Mouse (Mus musculus) liver, embryonic 14.5 days (tissue): Measurements from ENCODE around the gene Armc9. TPM values are rescaled to one million over a fixed set of nuclear protein-coding genes. Genes with fewer than 3 reads are reported as not detected.

Experiments used
- ATAC-seq: fragments of 200-750 bp; cut with Nextera tagmentation; 2 replicates; pipeline ENCODE4 v1.8.0; 2017; ENCODE audit warnings: moderate number of reproducible peaks, mild to moderate bottlenecking, moderate library complexity; ENCODE audit not compliant: insufficient read depth
- DNase-seq, 3 experiments: peaks; one replicate each; pipeline ENCODE4 v3.0.0-alpha.2; 2012 to 2013; ENCODE audit warnings: low read depth in 3 of 3, low spot score in 3 of 3
- H3K27ac ChIP-seq: fragments of 300-500 bp; sonication (generic); 2 replicates; pipeline ENCODE4 v1.5.1; 2014; ENCODE audit warnings: moderate library complexity, mild to moderate bottlenecking, control low read depth, inconsistent platforms
- H3K27me3 ChIP-seq: fragments of 300-500 bp; sonication (generic); 2 replicates; pipeline ENCODE4 v1.6.1; 2014; ENCODE audit warnings: mild to moderate bottlenecking, low read length, moderate library complexity; ENCODE audit not compliant: control insufficient read depth, insufficient read depth
- H3K36me3 ChIP-seq: fragments of 300-500 bp; sonication (generic); replicated peaks from 2 replicates; pipeline ENCODE4 v1.6.1; 2014; ENCODE audit warnings: low read depth; ENCODE audit not compliant: control insufficient read depth, insufficient read depth
- H3K4me1 ChIP-seq, 2 experiments: fragments of 200-500 bp in 1 of 2; fragments of 300-500 bp in 1 of 2; sonication (generic) in 1 of 2; replicated peaks; 2 replicates each; pipeline ENCODE4 v1.6.1; 2012 to 2014; ENCODE audit warnings: antibody characterized with exemption in 1 of 2, inconsistent platforms in 1 of 2, low read length in 1 of 2; ENCODE audit not compliant: control insufficient read depth in 2 of 2, insufficient read depth in 2 of 2
- H3K4me2 ChIP-seq: fragments of 300-500 bp; sonication (generic); 2 replicates; pipeline ENCODE4 v1.6.1; 2014; ENCODE audit warnings: low read depth, mild to moderate bottlenecking, control low read depth, moderate library complexity
- H3K4me3 ChIP-seq, 2 experiments: fragments of 200-500 bp in 1 of 2; fragments of 300-500 bp in 1 of 2; sonication (generic) in 1 of 2; 2 replicates each; pipeline ENCODE4 v1.5.1; 2012 to 2014; ENCODE audit warnings: low read depth in 2 of 2, low read length in 2 of 2, mild to moderate bottlenecking in 2 of 2, control low read depth in 1 of 2, inconsistent platforms in 1 of 2, moderate library complexity in 1 of 2; ENCODE audit not compliant: insufficient read depth in 1 of 2
- H3K9ac ChIP-seq: fragments of 300-500 bp; sonication (generic); replicated peaks from 2 replicates; pipeline ENCODE4 v1.6.1; 2014; ENCODE audit warnings: mild to moderate bottlenecking, control low read depth, moderate library complexity
- H3K9me3 ChIP-seq: fragments of 300-500 bp; sonication (generic); 2 replicates; pipeline ENCODE4 v1.6.1; 2016; ENCODE audit warnings: low read length, mixed read lengths; ENCODE audit not compliant: control insufficient read depth
- CTCF ChIP-seq: IDR thresholded peaks from 2 replicates; pipeline ENCODE4 v1.5.1; 2016; ENCODE audit warnings: antibody characterized with exemption, low read depth, control low read depth
- EP300 ChIP-seq: IDR thresholded peaks from 2 replicates; pipeline ENCODE4 v1.6.1; 2016; ENCODE audit warnings: antibody characterized with exemption, low read depth
- WGBS: fragments of 180-500 bp; shearing (Covaris S2); extraction: QIAGEN DNeasy Blood & Tissue Kit; methylation state at CpG from one replicate; pipeline ENCODE4 v1.1.7; 2014; ENCODE audit not compliant: insufficient replicate concordance; 5-methylcytosine and 5-hydroxymethylcytosine counted together
- polyA plus RNA-seq, 2 experiments: library from polyadenylated mRNA; depleted of rRNA in 1 of 2; stranded (reverse) in 1 of 2; unstranded in 1 of 2; fragments of >200 nt; fragmentation: Nextera tagmentation in 1 of 2; extraction: Ambion mirVana in 1 of 2; gene quantifications; 2 replicates each; pipeline versions ENCODE4 v1.2.1 to v1.2.3; 2012 to 2014

Gene Armc9
- polyA plus RNA-seq, 2 experiments = 5.5 to 8.4 TPM

GRCm38 (mm10) chr1:86144001-86144944, 10.3 kb upstream of the Armc9 start:
- no peak overlapping the region for H3K4me3 ChIP-seq
- H3K4me2 ChIP-seq = no peak overlapping the region
- no peak overlapping the region for H3K27ac ChIP-seq
- H3K4me1 ChIP-seq = no peaks in the 10 kb centered on the region; a peak in 1 of 4 replicates
- DNase-seq (no peak), ATAC-seq (no peak)
- WGBS = 69% methylated on average over 21 of the region's 21 CpGs
- no peak overlapping the region for H3K9ac ChIP-seq
- H3K9me3 ChIP-seq = no peaks in the 10 kb centered on the region
- H3K36me3 ChIP-seq = peaks cover 4% of the 10 kb centered on the region
- H3K27me3 ChIP-seq = no peaks in the 10 kb centered on the region
- no peak; the same call in 1 of the 2 replicates for TF ChIP-seq CTCF
- TF ChIP-seq EP300 = no peak

GRCm38 (mm10) chr1:86146293-86146692, 8.3 kb upstream of the Armc9 start:
- H3K27ac ChIP-seq = no peak overlapping the region
- 66% methylated on average over 5 of the region's 5 CpGs for WGBS
- no peaks in the 10 kb centered on the region for H3K36me3 ChIP-seq
- H3K9me3 ChIP-seq = no peaks in the 10 kb centered on the region
- no peak overlapping the region for H3K9ac ChIP-seq
- H3K4me1 ChIP-seq = no peaks in the 10 kb centered on the region; a peak in 1 of 4 replicates
- no peak for TF ChIP-seq CTCF
- DNase-seq (no peak), ATAC-seq (no peak)
- no peaks in the 10 kb centered on the region for H3K27me3 ChIP-seq
- H3K4me3 ChIP-seq = no peak overlapping the region
- H3K4me2 ChIP-seq = no peak overlapping the region

DNA sequence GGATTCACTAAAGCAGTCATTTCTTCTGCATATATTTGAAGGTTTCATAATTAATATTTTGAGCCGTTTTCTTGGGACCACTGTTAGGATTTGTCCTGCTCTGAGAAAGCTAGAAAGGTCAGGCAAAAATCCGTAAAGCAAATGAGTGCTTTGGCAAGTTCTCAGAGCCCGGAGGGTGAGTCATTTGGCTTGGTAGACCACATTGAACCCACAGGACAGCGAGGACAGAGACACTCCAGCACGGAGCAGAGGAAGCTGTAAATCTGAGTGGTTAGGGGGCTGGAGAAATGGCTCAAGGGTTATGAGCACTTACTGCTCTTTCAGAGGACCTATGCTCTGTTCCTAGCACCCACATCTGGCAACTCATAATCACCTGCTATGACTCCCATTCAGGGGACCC, 7.0 kb upstream of the Armc9 start:
- DNase-seq = no peak
- H3K27me3 ChIP-seq = no peaks in the 10 kb centered on the region
- no peaks in the 10 kb centered on the region for H3K36me3 ChIP-seq
- no peak overlapping the region for H3K4me3 ChIP-seq
- WGBS = 28% methylated on average over 5 of the region's 5 CpGs
- no peak for ATAC-seq
- H3K4me2 ChIP-seq = no peak overlapping the region
- H3K9me3 ChIP-seq = no peaks in the 10 kb centered on the region
- H3K27ac ChIP-seq = no peak overlapping the region
- H3K9ac ChIP-seq = no peak overlapping the region
- TF ChIP-seq EP300 (no peak), CTCF (no peak)
- no peaks in the 10 kb centered on the region; a peak in 1 of 4 replicates for H3K4me1 ChIP-seq

- H3K4me2 ChIP-seq = no peak overlapping the region
- no peak overlapping the region for H3K4me3 ChIP-seq
- TF ChIP-seq CTCF (no peak), EP300 (no peak)
- DNase-seq (no peak), ATAC-seq (no peak)
- 72% methylated on average over 9 of the region's 9 CpGs for WGBS
- H3K9ac ChIP-seq = no peak overlapping the region
- no peak overlapping the region for H3K27ac ChIP-seq
- no peaks in the 10 kb centered on the region for H3K27me3 ChIP-seq
- no peaks in the 10 kb centered on the region for H3K36me3 ChIP-seq
- no peaks in the 10 kb centered on the region for H3K9me3 ChIP-seq
- H3K4me1 ChIP-seq = no peaks in the 10 kb centered on the region; a peak in 1 of 4 replicates
Observed at GRCm38 (mm10) chr1:86148161-86148560, 6.4 kb upstream of the Armc9 start.

- Histone ChIP-seq H3K4me2 (no peak overlapping the region), H3K36me3 (no peaks in the 10 kb centered on the region), H3K9ac (no peak overlapping the region), H3K27ac (no peak overlapping the region), H3K4me1 (peaks cover 11 to 16% of the 10 kb centered on the region in 2 experiments), H3K4me3 (no peak overlapping the region), H3K9me3 (no peaks in the 10 kb centered on the region), H3K27me3 (no peaks in the 10 kb centered on the region)
- WGBS = 57% methylated on average over 6 of the region's 6 CpGs
- DNase-seq = no peak
- no peak for ATAC-seq
- TF ChIP-seq EP300 = no peak
- no peak for TF ChIP-seq CTCF
Observed at GRCm38 (mm10) chr1:86150929-86151328, 3.7 kb upstream of the Armc9 start.
